Mouse (Mus musculus) mouse trophoblast stem cell (cell line): ENCODE measurements around the gene Bcl6.

ENCODE experiments used
- in situ Hi-C, 2 experiments: fragments of 300-500 bp; cut with MseI, MboI; formaldehyde crosslinking; loops; 2 replicates in 1 of 2; 3 replicates in 1 of 2; pipeline ENCODE4 v1.15.1; 2025

Gene Bcl6

GRCm38 (mm10) chr16:23988466-23989208, at the start of gene Bcl6, which contains the start of gene Gm37419:
Bcl6 (minus strand) TSS chr16:23988852.
Gm37419 (plus strand) TSS chr16:23988482.
- in situ Hi-C loops, result loop anchor here in 1 of 2 experiments (10.0 kb wide), 2 partner anchors 286 to 1066 kb away; no protein-coding TSS in a partner anchor

- in situ Hi-C loops, result no loop called here
Measured at GRCm38 (mm10) chr16:24036398-24036797, 47.7 kb upstream of the Bcl6 start.

GRCm38 (mm10) chr16:24035767-24036166, 47.1 kb upstream of the Bcl6 start:
- in situ Hi-C loops, result no loop called here

GRCm38 (mm10) chr16:24034450-24034849, 45.8 kb upstream of the Bcl6 start:
- in situ Hi-C loops, result no loop called here

- in situ Hi-C loops, result no loop called here
Measured at GRCm38 (mm10) chr16:24033259-24033658, 44.6 kb upstream of the Bcl6 start.

GRCm38 (mm10) chr16:24029965-24030672, 41.5 kb upstream of the Bcl6 start:
- in situ Hi-C loops, result no loop called here

- in situ Hi-C loops, result no loop called here
Measured at GRCm38 (mm10) chr16:24025442-24025841, 36.8 kb upstream of the Bcl6 start.

GRCm38 (mm10) chr16:24022605-24023004, 34.0 kb upstream of the Bcl6 start:
- in situ Hi-C loops, result no loop called here

- in situ Hi-C loops, result no loop called here
Measured at GRCm38 (mm10) chr16:24021722-24022121, 33.1 kb upstream of the Bcl6 start.

- in situ Hi-C loops, result no loop called here
Measured at GRCm38 (mm10) chr16:24016742-24017141, 28.1 kb upstream of the Bcl6 start.

- in situ Hi-C loops, result no loop called here
Measured at GRCm38 (mm10) chr16:24016273-24016672, 27.6 kb upstream of the Bcl6 start.

- in situ Hi-C loops, result no loop called here
Measured at GRCm38 (mm10) chr16:24014378-24014777, 25.7 kb upstream of the Bcl6 start.

GRCm38 (mm10) chr16:24012066-24012465, 23.4 kb upstream of the Bcl6 start:
- in situ Hi-C loops, result no loop called here

GRCm38 (mm10) chr16:24011306-24011705, 22.7 kb upstream of the Bcl6 start:
- in situ Hi-C loops, result no loop called here

GRCm38 (mm10) chr16:24009891-24010290, 21.2 kb upstream of the Bcl6 start:
- in situ Hi-C loops, result no loop called here

- in situ Hi-C loops, result no loop called here
Measured at GRCm38 (mm10) chr16:24005928-24006327, 17.3 kb upstream of the Bcl6 start.

GRCm38 (mm10) chr16:23997912-23998311, 9.3 kb upstream of the Bcl6 start:
- in situ Hi-C loops, result no loop called here

GRCm38 (mm10) chr16:23997228-23997627, 8.6 kb upstream of the Bcl6 start:
- in situ Hi-C loops, result no loop called here

- in situ Hi-C loops, result no loop called here
Measured at GRCm38 (mm10) chr16:23996342-23996741, 7.7 kb upstream of the Bcl6 start.

- in situ Hi-C loops, result no loop called here
Measured at GRCm38 (mm10) chr16:23993351-23994321, 5.0 kb upstream of the Bcl6 start.

GRCm38 (mm10) chr16:23991846-23992580, 3.4 kb upstream of the Bcl6 start:
- in situ Hi-C loops, result no loop called here
